Mouse (Mus musculus): Measurements from ENCODE around the gene Rusc2.

DNA sequence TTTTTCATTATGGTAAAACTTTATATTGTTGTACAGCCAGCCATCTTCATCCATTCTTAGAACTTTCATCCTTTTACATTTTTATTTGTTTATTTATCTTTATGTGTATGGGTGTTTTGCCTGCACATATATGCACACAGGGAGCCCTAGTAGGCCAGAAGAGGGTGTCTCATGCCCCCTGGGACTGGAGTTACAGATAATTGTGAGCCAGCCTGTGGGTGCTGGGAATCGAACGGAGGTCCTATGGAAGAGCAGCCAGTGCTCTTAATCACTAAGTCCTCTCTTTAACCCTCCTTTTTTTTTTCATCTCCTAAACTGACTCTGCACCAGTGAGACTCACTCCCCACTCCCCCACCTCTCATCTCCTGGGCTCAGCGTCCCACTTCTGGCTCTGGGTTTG lies 2.8 kb downstream of the Rusc2 start:
- TF ChIP-seq CTCF (IDR thresholded peaks at IDR 0.05; ENCODE audit: extremely low read depth, insufficient read depth, insufficient read length, insufficient replicate concordance) (no peak), POLR2A (IDR thresholded peaks at IDR 0.05; ENCODE audit: low read depth, low read length) (no peak)

All from spleen, adult 2 months (tissue).